Mouse (Mus musculus): ENCODE data around the gene Nras.

Nras gene

DNA sequence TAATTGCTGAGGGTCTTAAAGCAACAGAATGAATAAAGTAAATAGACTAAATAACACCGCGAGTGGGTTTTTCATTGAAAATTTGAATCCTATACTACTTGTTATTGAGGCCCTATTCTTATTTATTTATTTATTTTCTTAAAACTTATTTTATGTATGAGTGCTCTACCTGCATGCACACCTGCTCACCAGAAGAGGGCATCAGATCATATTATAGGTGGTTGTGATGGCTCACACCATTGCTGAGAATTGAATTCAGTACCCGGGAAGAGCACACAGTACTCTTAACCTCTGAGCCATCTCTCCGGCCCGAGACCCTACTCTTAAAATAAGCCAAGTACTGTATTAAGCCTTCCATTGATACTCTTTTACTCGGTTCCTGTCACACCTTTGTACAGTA is 41.6 kb downstream of the Nras start:
- peak; percentile 10 for DNase-seq (ENCODE audit: low spot score)

DNA sequence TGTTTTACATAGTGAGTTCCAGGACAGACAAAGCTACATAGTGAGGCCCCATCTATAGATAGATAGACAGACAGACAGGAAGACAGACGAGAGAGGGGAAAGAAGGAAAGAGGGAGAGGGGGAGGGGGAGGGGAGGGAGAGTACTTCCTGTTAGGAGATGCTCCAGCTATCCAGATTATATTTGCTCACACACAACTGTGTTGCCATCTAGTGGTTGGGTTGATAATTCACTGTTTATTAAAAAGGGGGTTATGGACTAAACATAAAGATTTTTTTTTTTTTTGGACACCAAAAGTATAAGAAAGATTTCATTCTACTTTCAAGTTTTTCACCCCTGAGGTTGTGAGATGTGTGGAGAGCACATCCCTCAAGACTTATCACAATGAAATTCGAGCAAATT is 42.6 kb downstream of the Nras start:
- DNase-seq (ENCODE audit: low spot score), result peak; percentile 13

DNA sequence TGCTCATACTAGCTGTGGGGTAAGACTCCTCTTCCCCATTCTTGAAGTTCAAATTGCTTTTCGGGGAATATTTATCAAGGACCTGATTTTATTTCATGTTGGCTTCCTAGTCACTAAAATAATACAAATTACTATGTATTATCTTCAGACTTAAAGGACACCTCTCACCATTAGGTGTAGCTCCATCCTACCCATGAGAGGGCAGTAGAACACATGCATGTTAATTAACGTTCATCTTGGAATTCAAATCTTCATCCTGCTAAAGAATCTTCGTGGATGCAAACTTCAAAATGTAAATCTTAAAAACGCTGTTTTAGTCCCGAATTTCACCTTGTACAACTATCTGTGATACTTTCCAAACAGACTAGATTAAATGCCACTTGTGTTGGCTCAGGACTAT is 43.1 kb downstream of the Nras start:
- DNase-seq (ENCODE audit: low spot score), result no peak

DNA sequence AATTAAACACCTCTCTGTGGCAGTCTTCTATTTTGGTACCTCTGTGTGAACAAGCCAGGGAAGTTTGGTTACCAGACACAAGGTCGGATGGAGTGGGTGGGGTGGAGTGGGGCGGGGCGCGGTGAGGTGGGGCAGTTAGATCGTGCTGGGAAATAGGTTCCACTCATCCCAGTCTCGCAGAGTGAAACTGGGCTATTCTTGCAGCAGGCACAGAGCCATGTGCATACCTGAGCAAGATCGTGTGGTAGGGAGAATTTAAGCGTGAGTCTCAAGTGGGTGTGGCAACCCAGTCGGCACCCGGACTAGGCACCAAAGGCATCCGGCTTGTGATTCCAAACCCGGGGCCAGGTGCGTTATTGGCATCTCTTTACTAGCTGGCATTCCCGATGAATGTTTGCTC is 43.8 kb downstream of the Nras start:
- no peak for DNase-seq (ENCODE audit: low spot score)

DNA sequence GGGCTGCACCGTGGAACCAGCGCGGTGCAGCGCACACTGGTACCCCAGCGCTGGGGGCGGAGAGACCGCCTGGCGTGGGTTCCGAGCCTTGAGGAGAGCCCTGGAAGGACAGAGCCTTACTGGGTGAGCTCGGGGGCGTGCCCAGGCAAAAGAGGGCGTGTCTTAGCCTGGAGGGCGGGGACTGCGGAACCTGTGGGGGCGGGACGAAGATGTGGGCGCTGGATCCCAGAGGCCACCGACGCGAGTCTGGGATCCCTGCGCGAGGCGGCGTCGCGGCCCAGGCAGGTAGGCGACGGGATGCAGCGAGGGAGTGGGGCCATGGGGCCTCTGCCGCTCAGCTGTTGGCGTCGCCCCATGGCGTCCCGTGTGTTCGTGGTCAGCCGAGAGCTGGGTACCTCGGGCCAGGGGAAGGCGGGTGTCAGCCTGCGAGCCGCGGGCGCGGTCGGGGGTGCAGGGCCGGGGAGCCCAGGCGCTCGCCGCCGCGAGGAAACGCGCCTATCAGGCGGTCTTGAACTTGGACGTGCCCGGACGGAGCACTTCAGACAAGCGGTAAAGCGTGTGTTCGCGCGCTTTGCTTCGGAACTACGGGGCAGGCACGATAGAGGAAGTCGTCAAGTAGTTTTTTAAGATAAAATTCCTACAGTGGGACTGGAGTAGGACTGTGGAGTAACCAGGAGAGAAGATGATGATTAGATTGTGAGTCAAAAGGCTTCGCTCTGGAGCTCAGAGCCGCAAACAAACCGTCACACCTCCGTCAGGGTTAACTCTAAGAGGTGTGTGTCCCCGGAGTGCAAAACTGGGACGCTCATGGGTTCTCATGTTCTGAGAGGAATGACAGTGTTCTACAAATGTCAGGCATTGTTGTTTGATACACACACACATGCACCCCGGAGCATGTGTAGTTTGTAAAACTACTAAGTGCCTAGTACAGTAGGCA is 44.6 kb downstream of the Nras start, which contains the start of gene Dennd2c:
Gene Dennd2c (plus strand): TSS at position 151 of the 937 bp plus-strand sequence.
- peak; percentile 91 for DNase-seq (ENCODE audit: low spot score)

DNA sequence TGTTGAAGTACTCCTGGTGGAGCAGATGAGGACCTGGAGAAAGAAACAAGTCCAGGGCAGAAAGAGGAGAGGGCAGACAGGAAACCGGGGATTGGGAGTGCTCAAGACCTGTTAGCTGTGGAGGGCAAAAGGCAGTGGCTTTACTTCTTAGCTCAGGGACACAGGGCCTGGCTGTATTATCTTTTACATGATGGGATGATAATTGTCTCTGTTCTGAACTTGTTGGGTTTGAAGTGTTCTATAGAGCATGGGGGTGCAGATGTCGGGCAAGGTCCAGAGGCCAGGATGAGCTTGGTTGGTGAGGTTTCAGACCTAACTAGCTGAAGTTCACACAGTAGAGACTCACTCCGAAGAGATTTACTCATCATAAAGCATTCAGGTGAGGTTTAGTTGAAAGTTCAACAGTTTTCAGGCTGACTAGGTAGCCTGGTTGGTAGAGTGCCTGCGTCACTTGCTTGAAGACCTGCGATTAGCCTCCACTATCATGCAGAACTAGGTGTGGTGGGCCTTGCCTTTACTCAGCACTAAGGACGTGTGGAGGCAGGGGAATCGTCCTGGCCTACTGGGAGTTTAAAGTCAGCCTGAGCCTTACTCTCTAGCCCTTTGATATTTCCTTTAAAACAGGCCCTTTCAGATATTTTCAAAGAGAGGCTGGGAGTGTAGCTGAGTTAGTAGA is 49.6 kb downstream of the Nras start:
- no peak for DNase-seq (ENCODE audit: low spot score)

DNA sequence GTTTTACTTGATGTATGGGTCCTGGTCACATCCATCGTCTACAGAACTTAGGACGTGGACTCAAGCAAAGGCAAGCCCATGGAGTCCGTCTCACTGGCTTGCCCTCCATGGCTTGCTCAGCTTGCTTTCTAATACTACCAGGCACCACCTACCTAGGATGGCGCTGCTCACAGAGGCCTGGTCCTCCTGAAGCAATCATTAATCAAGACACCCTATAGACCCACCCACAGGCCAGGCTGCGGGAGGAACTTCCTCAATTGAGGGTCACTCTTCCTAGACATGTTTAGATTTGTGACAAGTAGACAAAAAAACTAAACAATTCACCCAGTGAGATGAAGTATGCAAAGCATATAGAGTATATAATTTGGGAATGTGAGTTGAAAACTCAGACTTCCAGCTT is 54.1 kb downstream of the Nras start:
- DNase-seq (ENCODE audit: low spot score), result no peak
